Mouse (Mus musculus): ENCODE data around the gene Celf2.
"Not testable (repeated sequence)": the region's sequence is repeated elsewhere in the genome, so short reads cannot be mapped to it uniquely, and the experiment has no call there.

Gene Celf2

GRCm38 (mm10) chr2:6602163-6602562 is 907.2 kb downstream of the Celf2 start:
- no peak for DNase-seq (ENCODE audit: low spot score in 2 of 2)

DNA sequence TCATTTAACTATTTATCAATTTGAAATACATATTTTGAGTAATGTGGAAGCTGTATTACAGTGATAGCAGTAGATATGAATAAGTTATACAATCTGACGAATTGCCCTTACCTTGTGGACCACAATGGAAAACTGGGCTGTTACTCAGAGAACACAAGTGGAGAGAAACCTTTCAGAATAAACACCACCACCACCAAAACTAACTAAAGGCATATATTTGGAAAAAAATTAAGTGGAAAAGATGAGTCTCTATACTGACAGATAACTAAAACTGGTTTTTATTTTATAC is 910.5 kb downstream of the Celf2 start:
- no peak for DNase-seq (ENCODE audit: low spot score in 2 of 2)

GRCm38 (mm10) chr2:6598124-6598878 is 911.1 kb downstream of the Celf2 start:
- DNase-seq (ENCODE audit: low spot score in 2 of 2), result no peak

- no peak for DNase-seq (ENCODE audit: low spot score in 2 of 2)
Observed at GRCm38 (mm10) chr2:6594736-6595135, 914.6 kb downstream of the Celf2 start.

GRCm38 (mm10) chr2:6594160-6594559 is 915.2 kb downstream of the Celf2 start:
- DNase-seq (ENCODE audit: low spot score in 2 of 2), result no peak

DNA sequence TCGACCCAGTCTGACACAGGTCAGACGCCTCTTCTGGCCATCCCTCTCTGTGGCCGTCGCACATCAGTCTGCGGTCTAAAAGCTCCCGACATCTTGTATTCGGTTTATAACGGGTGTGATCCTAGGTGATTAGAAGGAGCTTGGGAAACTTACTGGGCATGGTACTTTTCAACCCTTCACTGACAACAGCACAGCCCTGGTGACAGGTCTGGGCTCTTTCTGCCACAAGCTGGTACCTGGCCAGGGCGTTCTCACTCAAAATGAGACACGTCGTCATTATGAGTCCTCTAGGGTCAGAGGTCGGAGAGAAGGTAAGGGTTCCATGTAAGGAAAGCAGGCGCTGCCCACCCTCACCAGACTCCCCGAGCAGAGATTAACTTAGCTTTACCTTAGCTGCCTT is 915.6 kb downstream of the Celf2 start:
- DNase-seq (ENCODE audit: low spot score in 2 of 2), result no peak

DNA sequence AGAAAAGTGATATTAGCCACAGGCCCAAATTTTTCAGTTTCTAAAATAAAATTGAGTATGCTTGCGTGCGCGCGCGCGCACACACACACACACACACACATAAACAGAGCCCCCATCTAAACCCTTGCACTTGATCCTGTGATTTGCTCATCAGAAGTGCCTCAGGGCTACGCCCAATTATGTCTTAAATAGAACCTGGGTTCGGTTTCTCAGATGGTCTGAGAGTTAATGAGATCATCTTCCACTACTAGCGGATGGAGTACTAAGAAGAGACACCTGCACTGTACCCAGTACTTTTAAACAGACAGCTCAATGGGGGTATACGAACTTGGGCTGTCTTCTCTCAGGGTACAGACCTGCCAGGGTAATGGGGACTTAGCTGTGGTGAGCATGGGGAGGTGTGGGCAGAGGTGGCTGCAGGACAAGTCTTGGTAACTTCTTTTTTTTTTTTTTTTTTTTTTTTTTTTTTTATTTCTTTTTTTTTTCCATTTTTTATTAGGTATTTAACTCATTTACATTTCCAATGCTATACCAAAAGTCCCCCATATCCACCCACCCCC is 923.2 kb downstream of the Celf2 start:
- no peak for DNase-seq (ENCODE audit: low spot score in 2 of 2)

DNA sequence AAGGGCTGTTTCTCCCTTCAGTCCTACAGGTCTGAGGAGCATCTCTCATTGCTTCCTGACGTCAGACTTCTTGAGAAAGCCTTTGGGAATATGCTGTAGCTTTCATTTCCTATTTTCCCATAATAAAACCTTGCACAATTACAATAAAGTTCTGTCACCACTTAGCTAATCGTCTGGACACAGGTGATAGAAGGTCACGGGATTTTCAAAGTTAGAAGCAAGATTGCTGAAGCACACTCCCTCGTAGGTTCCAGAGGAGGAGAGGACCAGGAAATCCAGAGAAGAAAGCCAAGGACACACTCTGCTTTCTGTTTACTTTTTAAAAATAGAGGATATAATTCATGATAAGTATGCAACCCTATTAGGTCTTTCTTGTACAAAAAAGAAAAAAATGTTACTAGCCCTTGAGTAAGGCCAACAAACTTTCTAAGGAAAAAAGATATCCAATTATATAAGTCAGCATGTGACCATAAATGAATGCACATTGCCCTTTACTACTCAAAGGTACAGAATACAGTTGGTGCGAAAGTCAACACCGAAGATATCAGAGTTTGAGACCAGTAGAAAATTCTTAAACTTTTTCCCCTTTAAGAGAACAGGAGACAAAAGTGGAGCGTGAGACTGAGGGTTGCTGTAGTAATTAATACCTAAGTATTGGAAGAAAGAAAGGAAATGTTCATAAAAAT is 924.2 kb downstream of the Celf2 start:
- DNase-seq (ENCODE audit: low spot score in 2 of 2), result no peak

- no peak for DNase-seq (ENCODE audit: low spot score in 2 of 2)
Observed at GRCm38 (mm10) chr2:6582711-6583110, 926.7 kb downstream of the Celf2 start.

GRCm38 (mm10) chr2:6580066-6580465 is 929.3 kb downstream of the Celf2 start:
- DNase-seq (ENCODE audit: low spot score in 2 of 2), result no peak

DNA sequence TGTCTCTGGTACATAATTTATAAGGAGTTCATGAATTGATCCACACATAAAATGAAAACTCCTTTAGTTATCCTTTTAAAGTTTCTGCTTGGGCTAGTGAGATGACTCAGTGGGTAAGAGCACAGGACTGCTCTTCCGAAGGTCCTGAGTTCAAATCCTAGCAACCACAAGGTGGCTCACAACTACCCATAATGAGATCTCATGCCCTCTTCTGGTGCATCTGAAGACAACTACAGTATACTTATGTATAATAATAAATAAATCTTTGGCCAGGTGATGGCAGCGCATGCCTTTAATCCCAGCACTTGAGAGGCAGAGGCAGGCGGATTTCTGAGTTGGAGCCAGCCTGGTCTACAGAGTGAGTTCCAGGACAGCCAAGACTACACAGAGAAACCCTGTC is 934.0 kb downstream of the Celf2 start:
- not testable (repeated sequence) for DNase-seq (ENCODE audit: low spot score in 2 of 2)

DNA sequence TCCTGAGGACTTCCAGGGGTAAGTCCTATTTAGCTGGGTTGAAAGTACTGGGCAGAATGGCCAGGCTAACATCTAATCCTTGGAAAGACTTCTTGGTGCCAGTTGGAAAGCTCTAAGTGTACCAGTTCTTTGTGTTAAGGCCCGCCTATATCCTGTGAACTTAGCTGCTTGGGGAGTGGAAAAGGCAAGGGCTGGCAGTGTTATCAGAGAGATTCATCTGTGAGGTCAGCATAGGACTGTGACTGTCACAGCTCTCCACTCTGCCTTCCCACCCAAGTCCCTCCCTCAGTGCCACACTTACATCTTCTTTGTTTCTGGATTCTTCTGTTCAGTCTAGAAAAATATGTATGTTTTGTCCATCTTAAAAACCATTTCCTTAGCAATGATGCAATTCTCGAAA is 935.7 kb downstream of the Celf2 start:
- no peak for DNase-seq (ENCODE audit: low spot score in 2 of 2)

GRCm38 (mm10) chr2:6572976-6573375 is 936.4 kb downstream of the Celf2 start:
- DNase-seq (ENCODE audit: low spot score in 2 of 2), result no peak

GRCm38 (mm10) chr2:6569040-6569542 is 940.3 kb downstream of the Celf2 start:
- no peak for DNase-seq (ENCODE audit: low spot score in 2 of 2)

GRCm38 (mm10) chr2:6565175-6565574 is 944.2 kb downstream of the Celf2 start:
- no peak for DNase-seq (ENCODE audit: low spot score in 2 of 2)

- DNase-seq (ENCODE audit: low spot score in 2 of 2), result no peak
Observed at GRCm38 (mm10) chr2:6561337-6561736, 948.0 kb downstream of the Celf2 start.

DNA sequence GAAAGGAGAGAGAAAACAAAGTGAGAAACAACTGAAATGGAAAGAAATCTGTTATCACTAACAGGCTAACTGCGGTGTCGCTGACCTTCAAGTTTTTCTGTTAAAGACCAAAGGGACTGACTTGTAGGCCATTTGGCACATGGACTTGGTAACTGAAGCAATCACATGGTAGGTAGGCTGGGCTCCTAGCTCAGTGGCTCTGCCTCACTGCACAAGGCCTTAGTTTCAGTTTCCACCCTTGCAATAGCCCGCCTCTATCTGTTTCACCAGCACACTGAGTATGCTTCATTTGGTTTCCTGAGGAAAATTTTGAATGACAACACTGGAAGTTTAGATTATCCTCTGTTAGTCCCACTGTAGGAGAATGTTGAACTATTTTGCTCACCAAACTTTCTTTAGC is 948.6 kb downstream of the Celf2 start:
- DNase-seq (ENCODE audit: low spot score in 2 of 2), result no peak

DNA sequence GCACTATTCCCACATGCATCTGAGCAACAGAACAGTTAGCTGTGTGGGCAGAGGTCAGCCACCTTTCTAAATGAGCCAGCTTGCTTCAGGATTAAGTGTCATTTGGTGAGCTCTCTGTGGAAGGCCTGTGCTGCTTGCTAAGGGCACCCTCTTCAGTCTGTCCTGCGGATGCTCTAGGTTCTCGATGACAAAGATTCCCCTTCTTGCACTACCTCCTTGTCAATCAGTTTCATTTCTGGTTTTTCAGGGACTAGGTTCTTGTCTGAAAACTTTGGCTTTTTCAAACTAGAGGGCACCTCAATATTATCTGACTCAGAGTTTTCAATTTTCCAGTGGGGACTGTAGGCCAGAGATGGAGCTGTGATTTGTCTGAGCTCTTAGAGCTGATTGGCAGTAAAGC is 949.8 kb downstream of the Celf2 start:
- no peak for DNase-seq (ENCODE audit: low spot score in 2 of 2)

- DNase-seq (ENCODE audit: low spot score in 2 of 2), result no peak
Observed at GRCm38 (mm10) chr2:6558303-6559254, 950.8 kb downstream of the Celf2 start.

DNA sequence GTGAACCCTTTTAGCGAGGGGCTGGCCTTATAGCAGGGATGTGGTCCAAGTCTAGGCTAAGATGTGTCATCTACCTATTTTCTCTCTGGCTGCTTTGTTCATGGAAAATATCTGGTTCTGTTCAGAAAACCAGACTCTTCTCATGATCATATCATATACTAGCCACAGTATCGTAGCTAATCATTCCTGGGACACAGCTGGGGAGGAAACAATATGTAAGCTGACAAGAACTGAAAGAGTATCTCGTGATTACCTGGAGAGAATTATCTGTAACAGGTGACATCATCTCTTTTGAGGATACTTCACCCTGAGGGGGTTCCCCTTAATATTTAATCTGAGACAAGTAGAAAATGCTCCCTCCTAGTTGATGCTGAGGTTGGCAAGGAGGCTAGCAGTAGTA is 951.6 kb downstream of the Celf2 start:
- DNase-seq (ENCODE audit: low spot score in 2 of 2), result no peak

- DNase-seq (ENCODE audit: low spot score in 2 of 2), result no peak
Observed at GRCm38 (mm10) chr2:6556913-6557312, 952.5 kb downstream of the Celf2 start.

- DNase-seq (ENCODE audit: low spot score in 2 of 2), result no peak
Observed at GRCm38 (mm10) chr2:6553656-6554055, 955.7 kb downstream of the Celf2 start.

Measured in frontal cortex, postnatal 10 days (tissue).